Mouse (Mus musculus) layer of hippocampus, adult 2 months (tissue): Measurements from ENCODE around the gene Zfp367. TPM values are rescaled to one million over a fixed set of nuclear protein-coding genes. Genes with fewer than 3 reads are reported as not detected.

Source experiments
- DNase-seq, 2 experiments: peaks; one replicate each; pipeline ENCODE4 v3.0.0; 2022; ENCODE audit warnings: low spot score in 2 of 2
- H3K27ac ChIP-seq: fragments of 200-600 bp; 2 replicates; pipeline ENCODE4 v1.8.1; 2022
- H3K4me3 ChIP-seq: fragments of 200-600 bp; 2 replicates; pipeline ENCODE4 v1.8.1; 2022; ENCODE audit warnings: mild to moderate bottlenecking
- CTCF ChIP-seq: fragments of 200-600 bp; conservative IDR thresholded peaks from 2 replicates; pipeline ENCODE4 v1.8.1; 2022; ENCODE audit warnings: antibody characterized with exemption, mild to moderate bottlenecking, moderate library complexity
- total RNA-seq, 2 experiments: library from RNA; stranded (reverse); gene quantifications; 2 replicates each; pipeline ENCODE4 v1.2.3; 2021

Zfp367 gene
- total RNA-seq, 2 experiments from 2014 or later: 15.9 to 18.7 TPM

DNA sequence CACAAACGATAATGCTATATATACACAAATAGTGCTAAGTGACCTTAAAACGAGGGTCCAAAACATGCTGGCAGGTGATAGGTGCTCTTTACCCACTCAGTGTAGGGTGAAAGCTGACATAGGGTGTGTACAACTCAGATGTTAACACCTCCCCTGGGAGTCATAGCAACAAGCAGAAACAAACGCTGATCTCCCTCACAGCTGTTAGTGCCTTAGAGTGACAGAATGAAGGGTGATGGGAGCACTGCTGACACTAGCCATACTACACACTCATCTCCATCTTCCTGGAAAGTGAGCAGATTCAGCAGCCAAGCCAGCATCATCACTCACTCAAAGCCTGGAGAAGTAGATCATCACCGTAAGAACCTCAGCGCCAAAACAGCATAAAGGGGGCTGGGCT is 2.9 kb downstream of the Zfp367 start:
- no peak for DNase-seq
- no peak overlapping the region for H3K27ac ChIP-seq
- TF ChIP-seq CTCF: no peak
- no peak overlapping the region for H3K4me3 ChIP-seq

GRCm38 (mm10) chr13:64129616-64130375 is 23.2 kb downstream of the Zfp367 start:
- TF ChIP-seq CTCF: peak; percentile 58
- peak overlapping the region; percentile 64 for H3K27ac ChIP-seq
- H3K4me3 ChIP-seq: peak overlapping the region; percentile 56
- peak; percentile 5 to 31 for DNase-seq

GRCm38 (mm10) chr13:64128858-64129615 is 24.0 kb downstream of the Zfp367 start, which contains the start of gene Slc35d2:
Gene Slc35d2 (minus strand): TSS chr13:64129368.
- no peak for DNase-seq
- no peak for TF ChIP-seq CTCF
- Histone ChIP-seq H3K4me3 (peak within 1 kb of the TSS; percentile 56), H3K27ac (peak within 1 kb of the TSS; percentile 64)

DNA sequence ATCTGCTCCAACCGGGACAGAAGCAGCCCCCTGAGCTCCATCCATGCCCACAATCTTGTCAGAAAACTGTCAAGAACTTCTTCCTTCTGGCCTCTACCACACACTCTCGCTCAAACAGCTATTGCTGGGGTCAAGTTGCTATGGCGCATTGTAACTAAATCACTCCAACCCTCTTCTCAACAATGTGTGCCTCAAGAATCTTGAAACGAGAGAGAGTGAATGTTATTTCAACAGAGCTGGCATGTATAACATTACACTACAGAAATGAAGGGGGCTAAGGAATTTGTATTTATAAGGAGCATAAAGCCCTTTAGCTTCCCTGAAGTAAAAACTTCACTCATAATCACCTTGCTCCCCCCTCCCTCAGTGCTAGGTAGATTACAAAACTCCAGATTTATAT is 26.7 kb downstream of the Zfp367 start:
- no peak for TF ChIP-seq CTCF
- DNase-seq: no peak

DNA sequence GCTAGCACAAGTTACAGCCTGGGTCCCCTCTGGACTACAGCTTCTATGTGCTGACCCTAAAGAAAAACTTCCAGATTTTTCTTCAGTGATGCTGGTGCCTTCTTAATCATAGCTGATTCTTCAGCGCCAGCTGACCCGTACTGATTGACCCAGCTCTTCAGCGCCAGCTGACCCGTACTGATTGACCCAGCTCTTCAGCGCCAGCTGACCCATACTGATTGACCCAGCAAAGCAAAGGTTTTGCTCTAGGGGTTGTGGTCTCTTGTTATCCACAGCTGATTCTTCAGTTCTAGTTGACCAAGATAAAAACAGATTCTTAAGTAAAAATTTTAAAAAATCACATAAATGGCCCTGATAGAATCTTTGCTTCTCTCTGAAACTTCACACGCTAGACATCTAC is 28.1 kb downstream of the Zfp367 start:
- DNase-seq: no peak
- no peak for TF ChIP-seq CTCF
- H3K27ac ChIP-seq: no peak overlapping the region
- H3K4me3 ChIP-seq: no peak overlapping the region

More for the DNA sequence above, 26.7 kb downstream of the Zfp367 start:
- no peak overlapping the region for H3K27ac ChIP-seq
- no peak overlapping the region for H3K4me3 ChIP-seq

DNA sequence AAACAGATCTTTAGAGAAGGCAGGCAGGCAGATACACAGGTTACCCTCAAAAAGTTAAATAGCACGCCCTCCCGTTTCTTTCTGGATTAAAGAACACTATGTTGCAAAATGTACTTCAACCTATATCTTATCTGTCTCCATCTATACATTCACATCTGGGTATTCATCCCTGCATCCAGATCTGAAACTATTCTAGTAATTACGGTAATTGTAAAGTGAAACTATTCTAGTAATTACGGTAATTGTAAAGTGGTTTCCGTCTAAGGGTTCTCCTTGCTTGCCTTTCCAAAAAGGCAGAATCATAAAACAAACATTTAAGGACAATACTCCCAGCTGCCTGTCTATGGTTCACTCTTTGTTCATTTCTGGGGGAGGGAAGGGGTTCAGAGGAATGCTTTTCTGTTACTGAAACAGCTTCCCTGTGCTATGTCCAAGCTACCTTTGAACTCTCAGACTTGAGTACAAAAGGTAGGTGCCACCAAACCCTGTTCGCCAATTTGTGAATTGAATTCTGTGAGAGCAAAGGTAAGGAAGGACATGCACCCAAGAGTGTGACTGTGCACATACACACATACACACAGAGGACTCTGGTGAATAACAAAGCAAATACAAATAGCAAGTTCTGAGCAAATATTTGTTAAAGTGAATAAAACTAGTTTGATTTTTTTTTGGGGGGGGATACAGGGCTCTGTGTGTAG is 29.4 kb downstream of the Zfp367 start:
- no peak for DNase-seq
- no peak for TF ChIP-seq CTCF

DNA sequence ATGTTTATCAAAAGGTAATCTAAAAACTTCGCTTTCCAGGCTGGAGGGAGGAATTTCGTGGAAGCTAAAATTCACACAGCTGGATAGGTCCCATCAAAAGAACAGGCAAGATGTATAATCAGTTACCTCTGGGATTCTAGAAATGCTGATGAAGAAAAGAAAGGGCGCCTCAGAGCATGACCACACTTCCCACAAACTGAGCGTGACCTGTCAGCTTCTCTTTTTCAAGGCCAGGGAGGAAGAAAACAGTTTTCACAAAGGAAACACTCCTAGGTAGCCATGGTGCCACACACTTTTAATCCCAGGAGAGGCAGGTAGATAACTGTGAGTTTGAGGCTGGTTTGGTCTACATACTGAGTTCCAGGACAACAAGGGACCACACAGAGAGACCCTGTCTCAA is 32.2 kb downstream of the Zfp367 start:
- no peak for DNase-seq
- H3K27ac ChIP-seq: no peak overlapping the region
- no peak overlapping the region for H3K4me3 ChIP-seq
- TF ChIP-seq CTCF: no peak

More for the DNA sequence above, 29.4 kb downstream of the Zfp367 start:
- Histone ChIP-seq H3K4me3 (no peak overlapping the region), H3K27ac (no peak overlapping the region)

GRCm38 (mm10) chr13:64117442-64117841 is 35.6 kb downstream of the Zfp367 start:
- Histone ChIP-seq H3K27ac (no peak overlapping the region), H3K4me3 (no peak overlapping the region)
- TF ChIP-seq CTCF: peak; percentile 61
- no peak for DNase-seq

GRCm38 (mm10) chr13:64110421-64110820 is 42.6 kb downstream of the Zfp367 start:
- Histone ChIP-seq H3K27ac (no peak overlapping the region), H3K4me3 (no peak overlapping the region)
- no peak for TF ChIP-seq CTCF
- no peak for DNase-seq

GRCm38 (mm10) chr13:64108381-64108850 is 44.6 kb downstream of the Zfp367 start:
- DNase-seq: no peak
- Histone ChIP-seq H3K27ac (no peak overlapping the region), H3K4me3 (no peak overlapping the region)
- no peak for TF ChIP-seq CTCF

DNA sequence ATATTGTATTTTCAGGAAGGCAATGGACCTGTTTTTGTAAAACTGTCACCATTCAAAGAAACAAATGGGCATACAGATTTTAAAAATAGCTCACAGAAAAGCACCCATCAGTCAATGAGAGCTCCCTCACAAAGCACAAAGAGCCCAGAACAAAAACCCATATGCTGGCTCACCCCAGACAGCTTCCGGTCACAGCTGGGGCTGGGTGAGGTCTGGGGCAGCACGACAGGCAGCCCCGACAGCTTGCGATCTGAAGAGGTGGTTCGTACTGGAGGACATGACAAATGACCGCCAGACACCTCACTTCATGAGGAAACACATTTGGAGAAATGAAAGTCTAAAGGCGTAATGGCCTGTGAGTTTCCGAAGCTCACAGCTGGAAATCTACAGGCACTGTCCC is 45.5 kb downstream of the Zfp367 start:
- Histone ChIP-seq H3K4me3 (no peak overlapping the region), H3K27ac (no peak overlapping the region)
- DNase-seq: no peak
- TF ChIP-seq CTCF: no peak

- TF ChIP-seq CTCF: no peak
- no peak for DNase-seq
Measured at GRCm38 (mm10) chr13:64107105-64107504, 45.9 kb downstream of the Zfp367 start.

DNA sequence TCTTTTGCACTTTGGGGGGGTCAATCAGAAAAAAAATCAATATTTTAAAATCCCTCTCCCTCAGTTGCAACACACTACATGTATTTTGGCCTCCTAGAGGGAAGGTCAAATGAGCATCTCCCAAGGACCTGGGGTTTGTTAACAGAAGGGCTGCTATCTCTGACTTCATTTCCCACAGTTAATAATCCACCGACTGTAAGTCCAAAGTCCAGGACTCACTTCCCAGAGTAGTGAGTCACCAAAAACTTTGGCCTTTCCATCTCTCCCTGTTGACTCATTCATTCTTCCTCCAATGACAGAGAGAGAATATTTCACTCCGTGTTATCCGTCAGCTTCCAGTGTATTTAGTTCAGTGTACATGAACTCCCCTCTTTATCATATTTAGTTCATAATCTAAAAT is 47.3 kb downstream of the Zfp367 start:
- DNase-seq: no peak
- H3K4me3 ChIP-seq: no peak overlapping the region
- TF ChIP-seq CTCF: no peak
- no peak overlapping the region for H3K27ac ChIP-seq

More at GRCm38 (mm10) chr13:64107105-64107504, 45.9 kb downstream of the Zfp367 start:
- no peak overlapping the region for H3K27ac ChIP-seq
- H3K4me3 ChIP-seq: no peak overlapping the region
